Mouse (Mus musculus) c-Kit-positive CD71-negative TER-119-negative erythroid progenitor cells, embryonic 14.5 days (primary cell): ENCODE measurements around the gene Nrf1.

ENCODE experiments used
- DNase-seq: peaks from one replicate; pipeline ENCODE4 v3.0.0-alpha.2; 2013; ENCODE audit warnings: low read depth

Nrf1 gene

DNA sequence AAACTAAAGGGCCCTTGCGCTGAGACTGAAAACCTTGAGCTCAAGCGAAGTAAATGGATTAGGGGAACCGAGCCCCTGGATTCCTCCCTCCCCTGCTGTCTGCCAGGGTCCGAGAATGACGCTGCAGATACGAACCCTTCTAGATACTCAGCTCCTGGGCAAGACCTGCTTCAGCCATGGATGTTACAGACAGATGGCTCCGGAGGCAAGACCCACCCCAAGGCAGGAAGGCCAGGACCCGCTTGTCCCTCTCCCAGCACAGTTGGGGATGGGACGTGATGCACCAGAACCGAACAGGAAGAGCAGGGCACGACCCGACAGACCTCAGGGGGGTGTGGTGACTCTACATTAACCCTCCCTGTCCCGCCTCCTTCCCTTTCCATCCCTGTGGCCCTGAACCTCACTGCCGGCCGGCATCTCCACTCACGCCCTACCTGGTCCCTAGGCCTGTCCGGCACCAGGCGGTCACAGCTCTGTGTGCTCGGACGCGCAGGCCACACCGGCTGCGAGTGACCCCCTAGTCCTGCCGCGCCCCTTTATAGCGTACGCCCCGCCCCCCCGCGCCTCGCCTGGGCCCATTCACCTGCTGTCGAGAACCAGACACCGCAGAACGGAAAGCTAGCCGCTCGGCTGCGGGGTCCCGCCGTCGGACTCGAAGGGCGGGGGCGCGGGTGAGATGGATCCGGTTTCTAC is 127.6 kb downstream of the Nrf1 start:
- no peak for DNase-seq

DNA sequence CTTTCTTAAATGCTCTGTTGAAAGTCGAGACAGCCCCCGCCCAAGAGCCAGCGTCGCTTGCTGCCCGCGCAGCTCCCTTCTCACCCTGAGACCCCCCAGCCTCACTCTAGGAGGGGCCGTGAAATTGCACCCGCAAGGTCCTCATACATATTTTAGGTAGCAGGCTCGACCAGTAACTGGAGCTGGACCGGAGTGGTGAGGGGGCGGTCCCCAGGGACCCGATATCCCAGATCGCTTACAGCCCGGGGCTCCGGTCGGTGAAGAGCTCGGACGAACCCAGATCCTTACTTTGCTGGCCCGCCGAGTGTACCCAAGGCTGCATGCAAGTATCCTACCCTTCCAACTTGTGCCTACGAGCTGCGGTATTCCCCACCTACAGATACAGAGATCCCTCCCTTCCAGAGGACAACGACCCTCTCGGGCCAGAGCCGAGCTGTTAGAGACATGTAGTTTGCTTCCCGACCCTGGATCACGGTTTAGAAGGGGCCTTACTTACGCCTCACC is 128.2 kb downstream of the Nrf1 start:
- DNase-seq, result no peak

DNA sequence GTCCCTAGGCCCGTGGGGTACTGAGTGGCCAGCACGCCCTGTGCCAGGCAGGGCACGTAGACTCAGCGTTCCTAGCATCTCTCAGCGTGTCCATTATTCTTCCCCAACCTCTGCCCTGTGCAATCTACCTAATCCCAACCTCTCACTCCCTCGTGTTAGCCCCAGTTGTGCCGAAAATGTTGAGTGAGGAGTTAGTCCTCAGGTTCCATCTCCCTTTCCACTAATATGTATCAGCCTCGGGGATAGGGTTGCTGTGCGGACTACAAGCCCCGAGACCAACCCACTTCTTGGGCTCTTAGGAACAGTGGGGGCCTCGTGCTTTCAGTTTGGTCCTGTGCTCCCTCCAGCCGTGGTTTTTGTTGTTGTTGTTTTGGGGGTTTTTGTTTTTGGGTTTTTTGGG is 128.7 kb downstream of the Nrf1 start:
- no peak for DNase-seq

DNA sequence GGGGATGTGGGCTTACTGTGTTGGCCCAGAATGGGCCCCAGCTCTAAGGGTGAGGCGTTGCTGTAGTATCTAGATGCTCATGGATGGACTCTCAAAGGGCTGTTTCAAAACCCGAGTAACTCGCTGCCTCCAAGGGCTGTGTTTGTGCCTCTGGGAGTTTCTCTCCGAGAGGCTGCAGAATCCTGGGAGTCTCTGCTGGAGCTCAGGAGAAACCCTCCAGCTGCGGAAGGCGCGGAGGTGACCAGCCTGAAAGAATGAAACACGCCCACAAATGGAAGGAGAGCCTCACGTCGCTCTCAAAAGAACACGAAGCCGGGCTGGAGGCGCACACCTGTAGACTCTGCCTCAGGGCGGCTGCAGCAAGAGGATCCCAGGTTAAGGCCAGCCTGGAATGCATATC is 129.5 kb downstream of the Nrf1 start:
- DNase-seq, result no peak

- no peak for DNase-seq
Observed at GRCm38 (mm10) chr6:30178023-30178639, 130.3 kb downstream of the Nrf1 start.

DNA sequence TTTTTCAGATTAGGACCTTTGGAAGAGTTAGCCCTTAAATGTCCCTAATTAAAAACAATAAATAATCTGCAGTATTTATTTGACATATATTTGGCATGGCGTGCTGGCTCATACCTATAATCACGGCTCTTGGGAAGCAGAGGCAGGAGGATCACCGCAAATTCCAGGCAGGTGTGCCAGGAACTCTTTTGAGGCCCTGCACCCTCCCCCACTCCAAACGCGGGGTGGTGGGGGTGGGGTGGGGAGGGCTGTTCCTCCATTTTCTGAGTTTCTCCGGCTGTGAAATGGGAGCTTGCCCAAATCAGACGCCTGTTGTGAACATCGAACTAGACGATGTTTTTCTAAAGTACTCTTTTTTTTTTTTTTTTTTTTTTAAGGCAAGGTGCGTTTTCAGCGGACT is 131.3 kb downstream of the Nrf1 start:
- no peak for DNase-seq

DNA sequence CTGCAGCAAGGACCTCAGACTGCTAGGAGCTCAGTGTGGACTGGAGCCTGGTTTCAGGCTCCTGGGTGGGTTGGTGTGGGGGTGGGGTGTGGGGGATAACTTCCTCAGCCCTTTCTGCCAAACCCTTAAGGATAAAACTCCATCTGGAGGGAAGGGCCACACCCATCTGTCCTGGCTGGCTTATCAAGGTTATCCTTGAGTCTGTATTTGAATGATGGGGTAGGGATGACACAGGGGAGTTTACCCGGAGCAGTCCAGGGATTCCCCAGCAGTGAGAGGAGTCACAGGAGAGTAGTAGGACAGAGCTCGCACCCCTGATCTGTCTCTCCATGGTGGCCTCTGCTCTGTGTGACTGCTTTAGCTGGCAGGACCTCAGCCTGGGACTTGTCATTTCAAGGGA is 132.5 kb downstream of the Nrf1 start:
- DNase-seq, result no peak

DNA sequence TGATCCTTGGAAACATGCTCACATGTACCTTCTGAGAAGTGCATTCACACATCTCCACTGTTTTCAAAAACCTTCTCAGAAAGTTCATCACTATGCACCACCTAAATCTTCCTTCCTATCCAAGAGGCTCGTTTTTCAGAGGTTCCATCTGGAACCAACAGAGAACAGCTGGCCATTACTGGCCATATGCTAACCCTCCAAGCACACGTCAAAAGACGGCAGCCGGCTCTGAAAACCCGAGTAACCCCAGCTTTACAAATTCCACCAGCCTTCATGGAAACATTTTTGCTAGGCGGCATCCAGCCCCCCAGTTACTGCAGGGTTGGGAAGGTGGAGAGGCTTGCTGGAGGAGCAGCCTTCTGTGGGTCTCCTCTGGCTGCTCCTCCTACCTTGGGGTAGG is 134.2 kb downstream of the Nrf1 start:
- no peak for DNase-seq

DNA sequence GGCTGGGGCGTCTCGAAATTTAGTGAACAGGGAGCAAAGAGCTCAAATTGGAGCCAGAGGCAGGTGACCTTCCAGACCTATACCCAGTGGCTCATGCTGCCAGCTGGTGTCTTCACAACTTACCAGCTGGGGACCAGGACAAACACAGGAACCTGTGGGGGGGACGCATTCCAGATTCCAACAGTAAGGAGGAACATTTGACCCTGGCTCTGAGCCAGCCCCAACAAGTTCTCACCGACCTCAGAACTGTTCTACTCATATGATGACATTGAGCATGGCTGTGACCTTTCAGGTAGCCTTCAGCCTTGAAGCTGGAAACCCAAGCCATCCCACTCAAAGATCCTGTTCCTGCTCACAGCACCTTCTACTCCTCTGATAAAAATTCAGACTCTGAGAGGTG is 135.8 kb downstream of the Nrf1 start:
- DNase-seq, result no peak

GRCm38 (mm10) chr6:30195656-30196055 is 147.9 kb downstream of the Nrf1 start:
- no peak for DNase-seq

GRCm38 (mm10) chr6:30196143-30196542 is 148.4 kb downstream of the Nrf1 start:
- no peak for DNase-seq
